Mouse (Mus musculus) cortical plate, adult 2 months (tissue): ENCODE data around the gene Letmd1. TPM values are rescaled to one million over a fixed set of nuclear protein-coding genes. Genes with fewer than 3 reads are reported as not detected.
A peak's percentile ranks its signal among the peaks of the same experiment; 100 is the strongest.

Source experiments
- H3K27ac ChIP-seq: fragments of 200-500 bp; 2 replicates; pipeline ENCODE4 v1.5.1; 2012; ENCODE audit warnings: low read length, control low read depth, inconsistent platforms; ENCODE audit not compliant: insufficient read depth
- H3K4me1 ChIP-seq: fragments of 200-500 bp; 2 replicates; pipeline ENCODE4 v1.6.1; 2011; ENCODE audit warnings: low read length; ENCODE audit not compliant: control insufficient read depth, insufficient read depth
- H3K4me3 ChIP-seq: fragments of 200-500 bp; 2 replicates; pipeline ENCODE4 v1.5.1; 2011; ENCODE audit warnings: mild to moderate bottlenecking, low read length, control low read depth; ENCODE audit not compliant: insufficient read depth
- CTCF ChIP-seq: fragments of 200-500 bp; IDR thresholded peaks from 2 replicates; pipeline ENCODE4 v1.5.1; 2011; ENCODE audit warnings: mild to moderate bottlenecking, control low read depth, low read length; ENCODE audit not compliant: insufficient read depth; ENCODE audit errors: extremely low read depth
- POLR2A ChIP-seq: fragments of 200-500 bp; IDR thresholded peaks from 2 replicates; pipeline ENCODE4 v1.6.1; 2011; ENCODE audit warnings: mild to moderate bottlenecking, low read length, control low read depth; ENCODE audit not compliant: insufficient read depth; ENCODE audit errors: extremely low read depth
- polyA plus RNA-seq: library from polyadenylated mRNA; depleted of rRNA; stranded (reverse); fragments of >200 nt; gene quantifications from 2 replicates; pipeline ENCODE4 v1.2.3, GENCODE M21; 2012; rRNA removed

Letmd1 gene
- 97.9 and 101 TPM in 2 replicates for polyA plus RNA-seq

GRCm38 (mm10) chr15:100468295-100469188 lies at the start of gene Letmd1:
Gene Letmd1, plus strand, starts transcription at chr15:100469023.
- H3K27ac ChIP-seq: peak within 1 kb of the TSS; percentile 93
- peak within 1 kb of the TSS; percentile 81 for H3K4me3 ChIP-seq
- peaks cover 4% of the 10 kb centered on the region; the same call in 1 of the 2 replicates for H3K4me1 ChIP-seq
- peak; percentile 14; the same call in 1 of the 2 replicates for TF ChIP-seq CTCF
- peak; percentile 63 for TF ChIP-seq POLR2A

DNA sequence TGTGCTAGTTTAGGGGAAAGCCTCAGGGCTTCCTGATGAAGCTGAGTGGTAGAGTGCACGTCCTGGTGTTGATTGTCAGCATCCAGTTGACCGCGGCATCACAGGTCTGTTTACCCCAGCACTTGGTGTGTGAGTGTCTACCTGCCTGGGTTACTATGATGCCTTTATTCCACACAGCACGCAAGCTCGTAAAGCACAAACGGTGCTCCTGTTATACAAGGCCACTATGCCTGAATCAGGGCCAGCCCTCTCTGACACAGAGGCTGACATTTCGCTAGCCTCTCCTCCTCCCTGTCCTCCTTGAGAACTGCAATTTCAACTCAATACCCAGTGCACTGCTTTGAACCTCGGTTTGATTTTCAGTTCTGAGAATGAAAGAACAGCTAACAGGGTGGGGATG lies 49.5 kb upstream of the Letmd1 start:
- H3K4me1 ChIP-seq: peaks cover 10% of the 10 kb centered on the region
- no peak overlapping the region for H3K4me3 ChIP-seq
- H3K27ac ChIP-seq: no peak overlapping the region
- no peak for TF ChIP-seq CTCF
- no peak for TF ChIP-seq POLR2A

DNA sequence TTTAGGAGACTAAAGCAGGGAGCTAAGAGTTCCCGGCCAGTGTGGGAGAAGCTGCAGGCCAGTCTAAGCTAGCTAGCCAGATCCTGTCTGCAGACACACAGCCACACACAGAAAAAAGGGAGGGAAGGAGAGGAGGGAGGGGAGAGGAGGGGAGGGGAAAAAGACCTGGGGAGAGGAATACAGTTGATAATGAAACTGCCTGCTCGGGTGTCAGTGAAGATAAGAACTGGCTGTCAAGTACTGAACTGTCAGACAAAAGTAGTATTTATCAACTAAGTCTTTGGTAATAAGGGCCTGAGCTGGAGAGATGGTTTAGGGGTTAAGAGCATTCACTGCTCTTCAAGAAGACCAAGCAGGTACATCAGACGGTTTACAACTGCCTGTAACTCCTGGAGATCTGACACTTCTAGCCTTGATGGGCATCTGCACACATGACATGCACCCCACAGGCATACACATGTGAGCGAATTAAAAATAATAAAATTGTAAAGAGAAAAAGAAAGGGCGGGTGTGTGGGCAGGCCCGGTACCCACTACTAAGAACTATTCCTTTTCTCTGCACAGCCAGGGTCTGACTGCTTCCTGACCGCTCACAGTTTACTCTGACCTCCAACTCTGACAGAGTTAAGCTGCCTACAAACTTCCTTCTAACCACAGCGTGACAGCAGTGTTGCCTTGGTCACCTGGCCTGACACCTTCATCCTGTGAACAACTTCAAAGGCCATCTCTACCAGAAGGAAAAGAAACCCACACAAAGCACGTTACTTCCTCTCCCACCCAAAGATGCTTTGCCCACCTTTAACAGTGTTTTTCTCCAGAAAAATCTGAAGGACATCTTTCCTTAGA lies 48.7 kb upstream of the Letmd1 start:
- Histone ChIP-seq H3K27ac (no peak overlapping the region), H3K4me1 (peaks cover 10% of the 10 kb centered on the region), H3K4me3 (no peak overlapping the region)
- TF ChIP-seq CTCF: no peak
- TF ChIP-seq POLR2A: no peak

GRCm38 (mm10) chr15:100421059-100421757 lies 47.6 kb upstream of the Letmd1 start:
- Histone ChIP-seq H3K4me3 (peak overlapping the region; percentile 12; the same call in 1 of the 2 replicates), H3K4me1 (peaks cover 10% of the 10 kb centered on the region), H3K27ac (no peak overlapping the region)
- no peak for TF ChIP-seq CTCF
- TF ChIP-seq POLR2A: no peak

DNA sequence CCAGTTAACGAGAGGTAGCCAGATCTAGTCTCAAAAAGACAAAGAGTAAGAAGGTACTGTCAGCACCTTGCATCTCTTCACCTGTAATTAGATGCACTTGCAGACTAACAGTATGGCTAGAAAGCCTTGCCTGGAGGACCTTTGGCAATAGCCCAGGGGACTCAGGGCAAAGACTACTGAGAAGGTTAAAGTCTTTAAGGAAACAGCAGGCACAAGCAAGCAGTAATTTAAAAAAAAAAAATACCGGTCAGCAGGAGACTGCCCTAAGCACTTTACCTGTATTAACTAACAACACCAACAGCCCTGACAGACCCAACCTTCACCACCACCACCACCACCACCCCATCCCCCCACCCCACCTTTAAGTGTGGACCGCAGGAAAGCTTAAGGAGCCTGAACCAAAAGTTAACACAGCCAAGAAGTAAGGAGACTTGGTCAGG lies 47.0 kb upstream of the Letmd1 start, which contains the start of gene Gm5475:
Gene Gm5475 (plus strand): TSS at position 390 of the 440 bp plus-strand sequence.
- Histone ChIP-seq H3K4me3 (peak within 1 kb of the TSS; percentile 96), H3K4me1 (peaks cover 10% of the 10 kb centered on the region), H3K27ac (peak within 1 kb of the TSS; percentile 43)

GRCm38 (mm10) chr15:100422476-100422875 lies 46.3 kb upstream of the Letmd1 start:
- TF ChIP-seq POLR2A (no peak), CTCF (no peak)
- Histone ChIP-seq H3K4me3 (peak overlapping the region; percentile 96), H3K27ac (peak overlapping the region; percentile 43), H3K4me1 (peaks cover 10% of the 10 kb centered on the region)

DNA sequence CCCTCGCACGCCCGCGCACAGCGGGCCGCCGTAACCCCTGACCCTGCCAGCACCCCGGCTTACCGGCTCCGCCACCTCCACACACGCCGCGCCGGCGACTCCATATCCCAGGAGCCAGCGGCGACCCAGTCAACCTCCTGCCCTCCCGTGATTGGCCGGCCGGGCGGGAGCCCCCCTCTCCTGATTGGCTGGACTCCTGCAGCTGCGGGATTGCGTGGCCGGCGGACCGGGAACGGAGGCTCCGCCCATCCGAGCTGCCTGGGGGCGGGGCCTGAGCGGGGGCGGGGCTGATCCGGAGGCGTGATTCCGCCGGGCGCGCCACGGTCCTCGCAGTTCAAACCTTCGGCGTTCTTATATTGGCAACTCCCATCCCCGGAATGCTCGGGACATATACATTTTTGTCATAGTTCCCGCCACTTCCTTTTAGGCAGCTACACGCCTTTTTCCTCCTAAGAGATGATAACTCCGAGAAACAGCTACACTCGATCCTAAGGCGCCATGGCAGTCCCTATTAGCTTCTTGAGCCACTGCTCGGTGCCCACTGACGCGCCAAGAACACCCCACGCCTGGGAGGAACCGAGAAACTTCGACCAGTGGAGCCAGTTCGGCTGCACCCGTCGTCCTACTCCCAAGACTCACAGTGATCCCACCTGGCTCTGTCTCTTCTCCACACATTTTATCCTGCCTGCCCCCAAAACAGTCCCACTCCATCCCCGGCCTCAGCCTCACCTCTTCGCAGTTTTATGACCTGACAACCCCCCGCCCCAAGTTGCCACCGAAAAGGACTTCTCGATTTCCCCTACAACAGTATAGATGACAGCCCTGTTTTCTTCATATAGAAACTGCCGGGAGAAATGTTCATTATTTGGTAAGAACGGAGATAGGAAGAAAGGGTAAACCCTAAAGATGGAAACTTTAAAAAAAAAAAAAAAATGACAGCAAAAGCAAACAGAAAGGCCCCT lies 45.6 kb upstream of the Letmd1 start:
- peak; percentile 73 for TF ChIP-seq POLR2A
- TF ChIP-seq CTCF: no peak
- H3K27ac ChIP-seq: 0 out of 2 replicates have a peak overlapping the region, but pooled peaks have one; percentile 43

DNA sequence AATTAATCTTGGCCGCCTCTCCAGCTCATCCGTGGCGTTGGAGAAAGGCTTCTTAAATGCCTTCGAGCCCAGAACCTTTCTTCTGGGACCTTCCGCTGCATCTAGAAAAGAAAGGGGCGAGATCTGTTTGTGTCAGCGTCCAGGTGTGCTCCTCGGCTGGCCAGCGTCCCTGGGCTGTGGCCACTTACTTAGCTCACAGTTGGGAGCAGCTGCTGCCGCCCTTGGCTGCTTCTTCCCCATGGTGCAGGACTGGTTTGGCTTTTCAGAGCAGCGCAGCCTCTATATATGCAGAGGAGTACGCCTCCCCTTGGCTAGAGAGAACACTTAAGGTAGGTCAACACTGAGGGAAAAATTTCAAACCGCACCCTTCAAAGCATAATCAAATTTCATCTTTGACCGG lies 44.9 kb upstream of the Letmd1 start:
- Histone ChIP-seq H3K4me3 (no peak overlapping the region), H3K4me1 (peaks cover 10% of the 10 kb centered on the region), H3K27ac (no peak overlapping the region)
- TF ChIP-seq CTCF (no peak), POLR2A (no peak)

More for the DNA sequence above, 45.6 kb upstream of the Letmd1 start:
- peaks cover 10% of the 10 kb centered on the region for H3K4me1 ChIP-seq
- peak overlapping the region; percentile 96 for H3K4me3 ChIP-seq
